ENCODE assay signal across 23 mouse cellular contexts in the genomic region with DNA sequence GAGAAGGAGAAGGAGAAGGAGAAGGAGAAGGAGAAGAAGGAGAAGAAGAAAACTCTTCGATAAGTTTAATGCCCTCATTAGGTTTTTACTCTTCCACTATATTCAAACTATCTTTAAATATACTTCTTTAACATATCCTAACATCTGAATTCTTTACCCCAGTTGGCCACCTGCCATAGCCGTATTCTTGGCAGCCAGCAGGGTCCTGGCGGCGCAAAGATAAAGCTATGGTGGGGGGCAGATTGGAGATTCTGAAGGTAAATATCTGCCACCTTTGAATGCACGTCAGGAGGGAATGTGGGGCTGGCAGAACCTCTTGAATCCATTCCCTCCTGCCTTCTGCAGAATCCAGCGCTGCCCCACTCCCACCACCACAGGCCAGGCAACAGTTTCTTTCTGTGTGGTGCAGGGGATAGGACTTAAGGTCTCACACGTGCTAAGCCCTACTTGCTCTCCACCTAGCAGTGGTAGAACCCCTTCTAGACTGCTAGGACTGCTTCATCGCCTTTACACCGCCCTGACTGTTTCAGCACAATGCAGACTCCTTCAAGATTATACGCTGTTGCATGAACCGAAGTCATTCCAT. TPM values are rescaled to one million over a fixed set of nuclear protein-coding genes. Genes with fewer than 3 reads are reported as not detected.
"Had no signal": no experiment of that assay in that cellular context is flagged by ENCODE, and none has a peak within 500 bp of the region (broad histone marks: within the 10 kb centered on the region; RNA-seq: fewer than 3 reads in every experiment).

No protein-coding gene starts in this region.

- H3K4me1 ChIP-seq: midbrain, embryonic 12.5 days had no signal

- H3K27ac ChIP-seq: limb, embryonic 12.5 days; liver, embryonic 15.5 days; lung, embryonic 15.5 days; midbrain, embryonic 12.5 days had no signal

- H3K36me3 ChIP-seq: limb, embryonic 12.5 days; liver, embryonic 15.5 days; lung, embryonic 15.5 days; midbrain, embryonic 12.5 days had no signal

- H3K9ac ChIP-seq: limb, embryonic 12.5 days; liver, embryonic 15.5 days; lung, embryonic 15.5 days; midbrain, embryonic 12.5 days had no signal

- H3K4me3 ChIP-seq: limb, embryonic 12.5 days; liver, embryonic 15.5 days; lung, embryonic 15.5 days; megakaryocyte, embryonic 14.5 days; midbrain, embryonic 12.5 days had no signal

- DNase-seq: kidney, adult 9 months; kidney, postnatal 25 days; lung, postnatal 36 days; right cerebral cortex, postnatal 25 days; thymus, adult 2 months; thymus, postnatal 25 days had no signal

- H3K4me2 ChIP-seq: limb, embryonic 12.5 days; liver, embryonic 11.5 days; liver, embryonic 15.5 days; lung, embryonic 15.5 days; midbrain, embryonic 12.5 days had no signal

- ATAC-seq: hindbrain, embryonic 16.5 days; inflammation-experienced regulatory T-cells, adult 6 months; intestine, postnatal 0 days had no signal

- H3K9me3 ChIP-seq: limb, embryonic 12.5 days; liver, embryonic 15.5 days; lung, embryonic 15.5 days; megakaryocyte, embryonic 14.5 days; midbrain, embryonic 12.5 days had no signal

- H3K27me3 ChIP-seq: limb, embryonic 12.5 days; liver, embryonic 15.5 days; lung, embryonic 15.5 days; megakaryocyte, embryonic 14.5 days; midbrain, embryonic 12.5 days had no signal

RNA-seq across cellular contexts. Expression of a gene that starts 10.9 kb away (rescaled TPM):
- total RNA-seq: layer of hippocampus, postnatal 25 days; left cerebral cortex, adult 8-10 months; left cerebral cortex, postnatal 25 days; midbrain, postnatal 0 days had no signal
- polyA plus RNA-seq: hindbrain, embryonic 16.5 days; inflammation-experienced regulatory T-cells, adult 6 months; intestine, postnatal 0 days; limb, embryonic 12.5 days; liver, embryonic 11.5 days; liver, embryonic 15.5 days; lung, embryonic 15.5 days; midbrain, embryonic 12.5 days; midbrain, postnatal 0 days; neural tube, embryonic 14.5 days; small intestine, adult 2 months; stomach, embryonic 14.5 days; testis, adult 2 months had no signal
